Mouse (Mus musculus): ENCODE measurements around the gene Ddx6. TPM values are rescaled to one million over a fixed set of nuclear protein-coding genes. Genes with fewer than 3 reads are reported as not detected.
"Not testable (repeated sequence)": the region's sequence is repeated elsewhere in the genome, so short reads cannot be mapped to it uniquely, and the experiment has no call there.

Gene Ddx6
- total and polyA plus RNA-seq, 2 experiments from 2014 or later, result 18.3 to 76.2 TPM

DNA sequence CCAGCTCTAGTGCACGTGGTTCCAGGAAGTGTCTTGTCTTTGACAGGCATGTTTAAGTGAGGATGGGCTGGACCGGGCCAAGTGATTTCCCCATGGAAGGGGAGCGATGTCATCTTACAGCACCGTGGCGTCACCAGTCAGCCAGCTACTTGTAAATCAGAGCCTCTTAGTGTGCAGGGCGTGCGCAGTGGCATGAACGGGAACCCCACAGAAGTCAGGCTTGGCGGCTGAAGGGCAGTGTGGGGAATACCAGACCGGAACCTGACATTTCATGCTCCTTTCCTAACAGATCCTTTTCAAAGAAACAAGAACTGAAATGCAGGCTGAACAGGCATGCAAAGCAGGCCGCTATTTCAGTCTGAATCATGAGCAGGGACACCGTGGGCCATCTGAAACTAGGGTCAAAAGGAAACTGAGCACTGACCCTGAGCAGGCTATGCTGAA lies 33.7 kb upstream of the Ddx6 start:
- no peaks in the 10 kb centered on the region for H3K36me3 ChIP-seq (ENCODE audit: insufficient read depth)
- DNase-seq (no peak), ATAC-seq (no peak)
- no peak overlapping the region for H3K27ac ChIP-seq (ENCODE audit: low read depth, low read length)
- no peaks in the 10 kb centered on the region for H3K27me3 ChIP-seq (ENCODE audit: insufficient read depth, low read length)
- no peak overlapping the region for H3K4me3 ChIP-seq (ENCODE audit: low read depth, low read length)
- H3K9me3 ChIP-seq (ENCODE audit: low read length), result no peaks in the 10 kb centered on the region
- 84% methylated on average over 12 of the region's 12 CpGs for WGBS
- H3K4me2 ChIP-seq (ENCODE audit: low read depth), result no peak overlapping the region
- no peak overlapping the region for H3K9ac ChIP-seq
- no peaks in the 10 kb centered on the region for H3K4me1 ChIP-seq (ENCODE audit: insufficient read depth)
- no peak for TF ChIP-seq CTCF (IDR thresholded peaks at IDR 0.05; ENCODE audit: low read depth)

DNA sequence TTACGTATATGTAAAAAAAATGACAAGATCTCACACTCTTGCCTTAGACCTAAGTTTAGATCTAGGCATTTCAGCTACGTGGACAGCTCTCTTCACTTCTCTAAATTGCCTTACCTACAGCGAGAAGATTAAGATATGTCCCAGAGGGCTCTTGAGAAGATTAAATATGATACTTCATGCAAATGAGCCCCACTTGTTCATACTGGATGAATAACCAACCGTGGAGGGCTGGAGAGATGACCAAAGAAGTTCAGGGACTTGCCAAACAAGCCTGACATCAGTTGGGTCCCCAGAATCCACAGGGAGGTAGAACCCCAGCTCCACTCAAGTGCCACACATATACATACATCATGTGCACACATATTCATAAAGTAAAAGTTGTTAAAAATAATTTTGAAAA lies 31.4 kb upstream of the Ddx6 start:
- Histone ChIP-seq H3K27ac (ENCODE audit: low read depth, low read length) (no peak overlapping the region), H3K4me3 (ENCODE audit: low read depth, low read length) (no peak overlapping the region), H3K36me3 (ENCODE audit: insufficient read depth) (no peaks in the 10 kb centered on the region), H3K4me2 (ENCODE audit: low read depth) (no peak overlapping the region), H3K9ac (no peak overlapping the region), H3K9me3 (ENCODE audit: low read length) (no peaks in the 10 kb centered on the region), H3K4me1 (ENCODE audit: insufficient read depth) (no peaks in the 10 kb centered on the region), H3K27me3 (ENCODE audit: insufficient read depth, low read length) (no peaks in the 10 kb centered on the region)
- DNase-seq, result no peak
- WGBS, result 80% methylated on average over 4 of the region's 4 CpGs
- ATAC-seq, result no peak
- TF ChIP-seq CTCF (IDR thresholded peaks at IDR 0.05; ENCODE audit: low read depth), result no peak

DNA sequence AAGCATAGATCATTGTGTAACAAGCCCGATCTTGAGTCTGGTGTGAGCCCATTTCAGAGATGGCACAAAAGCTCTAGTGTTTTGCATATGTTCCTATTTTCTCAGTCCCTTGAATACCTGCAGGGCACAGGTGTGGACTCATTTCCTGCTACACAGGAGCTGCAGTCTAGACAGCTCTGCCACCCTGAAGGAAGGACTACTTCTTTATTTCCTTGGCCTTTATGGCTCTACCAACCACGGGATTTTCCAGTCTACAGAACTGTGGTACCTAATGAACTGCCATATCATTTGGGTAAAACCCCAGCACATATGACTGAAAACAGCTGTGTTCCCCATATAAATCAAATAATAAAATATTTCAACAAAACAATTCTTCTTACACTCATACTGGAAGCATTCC lies 29.6 kb upstream of the Ddx6 start:
- Histone ChIP-seq H3K4me1 (ENCODE audit: insufficient read depth) (no peaks in the 10 kb centered on the region), H3K4me3 (ENCODE audit: low read depth, low read length) (no peak overlapping the region), H3K27me3 (ENCODE audit: insufficient read depth, low read length) (no peaks in the 10 kb centered on the region), H3K27ac (ENCODE audit: low read depth, low read length) (no peak overlapping the region), H3K9me3 (ENCODE audit: low read length) (no peaks in the 10 kb centered on the region), H3K9ac (no peak overlapping the region), H3K36me3 (ENCODE audit: insufficient read depth) (no peaks in the 10 kb centered on the region), H3K4me2 (ENCODE audit: low read depth) (no peak overlapping the region)
- no peak for TF ChIP-seq CTCF (IDR thresholded peaks at IDR 0.05; ENCODE audit: low read depth)
- 87% methylated on average over 2 of the region's 2 CpGs for WGBS
- DNase-seq, result no peak
- no peak for ATAC-seq

DNA sequence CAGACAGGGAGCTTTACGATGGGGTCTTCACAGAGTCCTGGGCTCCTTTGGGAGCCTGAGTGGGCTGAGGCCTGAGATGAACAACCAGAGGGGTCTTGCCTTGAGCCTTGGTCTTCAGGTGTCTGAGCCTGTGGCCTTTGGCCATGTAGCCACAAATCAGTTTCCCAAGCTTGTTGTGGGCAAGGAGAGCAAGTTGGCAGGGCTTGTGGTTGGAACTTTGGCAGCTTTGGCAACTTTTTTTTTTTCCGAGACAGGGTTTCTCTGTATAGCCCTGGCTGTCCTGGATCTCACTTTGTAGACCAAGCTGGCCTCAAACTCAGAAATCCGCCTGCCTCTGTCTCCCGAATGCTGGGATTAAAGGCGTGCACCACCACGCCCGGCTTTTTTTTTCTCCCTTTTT lies 28.6 kb upstream of the Ddx6 start:
- not testable (repeated sequence) for H3K27me3 ChIP-seq (ENCODE audit: insufficient read depth, low read length); H3K4me1 ChIP-seq (ENCODE audit: insufficient read depth); ATAC-seq; H3K27ac ChIP-seq (ENCODE audit: low read depth, low read length); DNase-seq; H3K4me2 ChIP-seq (ENCODE audit: low read depth); H3K36me3 ChIP-seq (ENCODE audit: insufficient read depth); H3K9me3 ChIP-seq (ENCODE audit: low read length); H3K9ac ChIP-seq; H3K4me3 ChIP-seq (ENCODE audit: low read depth, low read length)
- 91% methylated on average over 7 of the region's 7 CpGs for WGBS

DNA sequence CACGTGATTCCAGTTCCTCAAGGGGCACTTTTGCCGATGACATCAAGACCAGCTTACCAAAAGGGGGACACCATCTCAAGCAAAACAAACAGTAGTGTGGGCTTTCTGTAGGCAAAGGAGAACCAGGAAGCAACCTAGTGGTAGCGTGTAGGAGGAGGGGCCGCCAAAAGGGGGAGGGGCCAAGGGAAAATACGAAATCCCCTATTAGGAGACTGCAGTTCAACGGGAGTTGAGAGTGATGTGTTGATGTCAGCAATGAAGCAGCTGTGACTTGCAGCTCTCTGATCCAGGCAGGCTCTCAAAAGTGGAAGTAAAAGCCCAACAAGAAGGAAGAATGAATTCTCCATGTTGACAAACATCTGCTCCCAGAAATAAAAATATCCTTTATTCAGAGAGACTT lies 25.3 kb upstream of the Ddx6 start:
- WGBS, result 47% methylated on average over 6 of the region's 6 CpGs
- no peak overlapping the region for H3K4me2 ChIP-seq (ENCODE audit: low read depth)
- H3K9ac ChIP-seq, result no peak overlapping the region
- H3K4me1 ChIP-seq (ENCODE audit: insufficient read depth), result no peaks in the 10 kb centered on the region
- TF ChIP-seq CTCF (IDR thresholded peaks at IDR 0.05; ENCODE audit: low read depth), result no peak
- H3K27ac ChIP-seq (ENCODE audit: low read depth, low read length), result no peak overlapping the region
- ATAC-seq, result no peak
- no peak overlapping the region for H3K4me3 ChIP-seq (ENCODE audit: low read depth, low read length)
- DNase-seq, result no peak
- H3K36me3 ChIP-seq (ENCODE audit: insufficient read depth), result no peaks in the 10 kb centered on the region
- no peaks in the 10 kb centered on the region for H3K27me3 ChIP-seq (ENCODE audit: insufficient read depth, low read length)
- H3K9me3 ChIP-seq (ENCODE audit: low read length), result peaks cover 4% of the 10 kb centered on the region; the same call in 1 of the 2 replicates

DNA sequence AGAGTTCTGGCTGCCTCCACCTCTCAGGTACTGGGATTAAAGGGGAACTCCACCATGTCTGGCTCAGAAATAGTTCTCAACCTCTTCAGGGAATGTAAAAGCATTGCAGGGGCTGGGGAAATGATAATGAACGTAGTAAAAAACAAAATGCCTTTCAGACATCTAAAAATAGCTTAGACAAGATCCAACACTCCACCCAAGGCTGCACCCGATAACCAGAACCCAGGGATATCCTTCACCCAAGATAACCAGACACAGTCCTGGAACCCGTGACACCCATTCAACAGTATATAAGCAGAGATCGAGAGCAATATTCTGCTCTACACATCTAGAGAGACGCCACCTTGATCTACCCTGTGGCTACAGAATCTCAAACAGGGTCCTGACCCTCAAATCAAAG lies 24.6 kb upstream of the Ddx6 start:
- DNase-seq, result no peak
- no peak overlapping the region for H3K27ac ChIP-seq (ENCODE audit: low read depth, low read length)
- TF ChIP-seq CTCF (IDR thresholded peaks at IDR 0.05; ENCODE audit: low read depth), result no peak
- no peak overlapping the region for H3K4me2 ChIP-seq (ENCODE audit: low read depth)
- peaks cover 4% of the 10 kb centered on the region; the same call in 1 of the 2 replicates for H3K9me3 ChIP-seq (ENCODE audit: low read length)
- no peak overlapping the region for H3K9ac ChIP-seq
- H3K4me1 ChIP-seq (ENCODE audit: insufficient read depth), result no peaks in the 10 kb centered on the region
- H3K36me3 ChIP-seq (ENCODE audit: insufficient read depth), result no peaks in the 10 kb centered on the region
- ATAC-seq, result no peak
- no peak overlapping the region for H3K4me3 ChIP-seq (ENCODE audit: low read depth, low read length)
- 90% methylated on average over 5 of the region's 5 CpGs for WGBS
- H3K27me3 ChIP-seq (ENCODE audit: insufficient read depth, low read length), result no peaks in the 10 kb centered on the region

DNA sequence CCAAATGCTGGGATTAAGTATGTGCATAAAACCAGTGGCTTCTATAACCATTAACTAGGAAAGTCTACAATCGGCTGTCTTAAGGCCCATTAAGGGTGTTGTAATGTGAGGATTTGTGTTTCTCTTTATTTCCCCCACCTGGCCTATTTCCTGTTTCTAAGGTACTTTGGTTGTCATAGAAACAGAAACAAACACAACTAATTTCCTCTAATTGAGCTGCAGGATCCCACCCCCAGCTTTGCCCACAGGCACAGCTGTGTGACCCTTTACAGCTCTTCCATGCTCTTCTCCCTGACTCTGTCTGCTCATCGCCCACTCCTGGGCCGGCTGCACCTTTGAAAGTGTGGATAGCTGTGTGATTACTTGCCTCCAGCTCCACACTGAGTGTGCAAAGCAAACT lies 23.3 kb upstream of the Ddx6 start:
- Histone ChIP-seq H3K27me3 (ENCODE audit: insufficient read depth, low read length) (no peaks in the 10 kb centered on the region), H3K9me3 (ENCODE audit: low read length) (peaks cover 4% of the 10 kb centered on the region; the same call in 1 of the 2 replicates), H3K4me2 (ENCODE audit: low read depth) (no peak overlapping the region), H3K4me1 (ENCODE audit: insufficient read depth) (no peaks in the 10 kb centered on the region), H3K36me3 (ENCODE audit: insufficient read depth) (no peaks in the 10 kb centered on the region), H3K27ac (ENCODE audit: low read depth, low read length) (no peak overlapping the region), H3K9ac (no peak overlapping the region), H3K4me3 (ENCODE audit: low read depth, low read length) (no peak overlapping the region)
- no peak for TF ChIP-seq CTCF (IDR thresholded peaks at IDR 0.05; ENCODE audit: low read depth)
- DNase-seq (no peak), ATAC-seq (no peak)
- WGBS, result 49% methylated on average over 3 of the region's 3 CpGs

DNA sequence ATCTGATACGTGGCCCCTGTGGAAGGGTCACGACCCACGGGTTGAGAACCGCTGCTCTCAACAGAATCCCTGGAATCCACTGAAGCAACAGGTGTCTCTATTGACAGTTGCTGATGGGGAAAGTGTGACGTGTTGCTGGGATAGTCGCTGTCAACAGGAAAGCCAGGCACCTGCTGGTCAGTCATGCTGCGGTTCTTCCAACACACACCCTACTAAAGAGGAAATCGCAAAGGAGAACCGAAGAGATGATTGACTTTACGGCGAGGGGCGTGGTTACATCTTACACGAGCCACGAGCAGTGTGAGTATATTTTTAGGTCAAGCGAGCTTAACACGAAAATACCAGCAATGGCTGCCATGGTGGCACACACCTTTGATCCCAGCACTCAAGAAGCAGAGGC lies 22.3 kb upstream of the Ddx6 start:
- ATAC-seq (no peak), DNase-seq (no peak)
- Histone ChIP-seq H3K36me3 (ENCODE audit: insufficient read depth) (no peaks in the 10 kb centered on the region), H3K27me3 (ENCODE audit: insufficient read depth, low read length) (no peaks in the 10 kb centered on the region), H3K4me1 (ENCODE audit: insufficient read depth) (no peaks in the 10 kb centered on the region), H3K9ac (no peak overlapping the region), H3K27ac (ENCODE audit: low read depth, low read length) (no peak overlapping the region), H3K9me3 (ENCODE audit: low read length) (peaks cover 4% of the 10 kb centered on the region; the same call in 1 of the 2 replicates), H3K4me2 (ENCODE audit: low read depth) (no peak overlapping the region), H3K4me3 (ENCODE audit: low read depth, low read length) (no peak overlapping the region)
- 92% methylated on average over 16 of the region's 16 CpGs for WGBS
- no peak for TF ChIP-seq CTCF (IDR thresholded peaks at IDR 0.05; ENCODE audit: low read depth)

All from forebrain, postnatal 0 days (tissue).